Mouse (Mus musculus) MEL (cell line): Measurements from ENCODE around the gene Mrps23. TPM values are rescaled to one million over a fixed set of nuclear protein-coding genes. Genes with fewer than 3 reads are reported as not detected.

Experiments used
- DNase-seq: peaks from one replicate; pipeline ENCODE4 v3.0.0; 2011; ENCODE audit warnings: low read depth, low spot score
- H3K27ac ChIP-seq: 2 replicates; pipeline ENCODE4 v1.5.1; 2012; ENCODE audit warnings: low read depth, mild to moderate bottlenecking, control low read depth, low read length, moderate library complexity; ENCODE audit not compliant: control insufficient read depth
- H3K27me3 ChIP-seq, 2 experiments: fragments of 150-350 bp in 1 of 2; sonication (generic) in 1 of 2; 2 replicates each; pipeline ENCODE4 v1.6.1; 2012; ENCODE audit warnings: low read length in 2 of 2, mild to moderate bottlenecking in 2 of 2, improper control_type of control experiment in 1 of 2, moderate library complexity in 1 of 2; ENCODE audit not compliant: insufficient read depth in 2 of 2, control insufficient read depth in 1 of 2
- H3K36me3 ChIP-seq, 2 experiments: 2 replicates each; pipeline ENCODE4 v1.6.1; 2012 to 2014; ENCODE audit warnings: low read length in 2 of 2, improper control_type of control experiment in 1 of 2, inconsistent platforms in 1 of 2, mild to moderate bottlenecking in 1 of 2; ENCODE audit not compliant: insufficient read depth in 2 of 2, control insufficient read depth in 1 of 2
- H3K4me1 ChIP-seq, 2 experiments: fragments of 150-350 bp in 1 of 2; sonication (generic) in 1 of 2; 2 replicates each; pipeline ENCODE4 v1.6.1; 2012; ENCODE audit warnings: low read length in 2 of 2, improper control_type of control experiment in 1 of 2, mild to moderate bottlenecking in 1 of 2; ENCODE audit not compliant: insufficient read depth in 2 of 2, control insufficient read depth in 1 of 2
- H3K4me3 ChIP-seq, 2 experiments: fragments of 150-350 bp in 1 of 2; sonication (generic) in 1 of 2; 2 replicates each; pipeline ENCODE4 v1.5.1; 2012; ENCODE audit warnings: low read depth in 2 of 2, low read length in 2 of 2, mild to moderate bottlenecking in 2 of 2, moderate library complexity in 2 of 2, control low read depth in 1 of 2, improper control_type of control experiment in 1 of 2; ENCODE audit not compliant: control insufficient read depth in 1 of 2, insufficient read depth in 1 of 2
- H3K79me2 ChIP-seq: 2 replicates; pipeline ENCODE4 v1.6.1; 2012; ENCODE audit warnings: mild to moderate bottlenecking, low read length, moderate library complexity; ENCODE audit not compliant: control insufficient read depth, poor library complexity, insufficient read depth
- H3K9ac ChIP-seq: 2 replicates; pipeline ENCODE4 v1.6.1; 2012; ENCODE audit warnings: low read depth, mild to moderate bottlenecking, control low read depth, low read length, moderate library complexity; ENCODE audit not compliant: control insufficient read depth, poor library complexity, severe bottlenecking
- H3K9me3 ChIP-seq: fragments of 150-350 bp; sonication (generic); replicated peaks from 2 replicates; pipeline ENCODE4 v1.6.1; 2012; ENCODE audit warnings: mild to moderate bottlenecking, low read length, improper control_type of control experiment, moderate library complexity; ENCODE audit not compliant: insufficient read depth
- CTCF ChIP-seq, 3 experiments: IDR thresholded peaks in 2 of 3; conservative IDR thresholded peaks in 1 of 3; 2 replicates each; pipeline ENCODE4 v1.5.1; 2011 to 2012; ENCODE audit warnings: low read length in 3 of 3, low read depth in 2 of 3, mild to moderate bottlenecking in 2 of 3, improper control_type of control experiment in 1 of 3, inconsistent platforms in 1 of 3, mixed read lengths in 1 of 3, moderate library complexity in 1 of 3; ENCODE audit not compliant: control insufficient read depth in 1 of 3, insufficient read depth in 1 of 3, poor library complexity in 1 of 3, severe bottlenecking in 1 of 3
- ELF1 ChIP-seq: IDR thresholded peaks from 2 replicates; pipeline ENCODE4 v1.6.1; 2014; ENCODE audit warnings: low read depth, mild to moderate bottlenecking, inconsistent platforms, low read length, improper control_type of control experiment, moderate library complexity
- EP300 ChIP-seq, 2 experiments: IDR thresholded peaks; 2 replicates each; pipeline ENCODE4 v1.6.1; 2011; ENCODE audit warnings: improper control_type of control experiment in 2 of 2, low read length in 2 of 2, low read depth in 1 of 2, mild to moderate bottlenecking in 1 of 2
- ETS1 ChIP-seq: IDR thresholded peaks from 2 replicates; pipeline ENCODE4 v1.6.1; 2012; ENCODE audit warnings: low read depth, mild to moderate bottlenecking, inconsistent platforms, low read length, improper control_type of control experiment, moderate library complexity
- GABPA ChIP-seq: IDR thresholded peaks from 2 replicates; pipeline ENCODE4 v1.6.1; 2012; ENCODE audit warnings: low read depth, mild to moderate bottlenecking, inconsistent platforms, low read length, improper control_type of control experiment, moderate library complexity
- JUND ChIP-seq: IDR thresholded peaks from 2 replicates; pipeline ENCODE4 v1.6.1; 2011; ENCODE audit warnings: low read depth, mild to moderate bottlenecking, improper control_type of control experiment, low read length
- KAT2A ChIP-seq: conservative IDR thresholded peaks from 2 replicates; pipeline ENCODE4 v1.6.1; 2012; ENCODE audit warnings: low read depth, low read length, improper control_type of control experiment, inconsistent platforms
- MAFK ChIP-seq: IDR thresholded peaks from 2 replicates; pipeline ENCODE4 v1.6.1; 2011; ENCODE audit warnings: low read depth, mild to moderate bottlenecking, low read length, improper control_type of control experiment, borderline replicate concordance
- MAX ChIP-seq: IDR thresholded peaks from 2 replicates; pipeline ENCODE4 v1.6.1; 2011; ENCODE audit warnings: low read length, improper control_type of control experiment
- MAZ ChIP-seq: IDR thresholded peaks from 2 replicates; pipeline ENCODE4 v1.6.1; 2012; ENCODE audit warnings: low read depth, mild to moderate bottlenecking, inconsistent platforms, low read length, improper control_type of control experiment
- MYB ChIP-seq: IDR thresholded peaks from 2 replicates; pipeline ENCODE4 v1.6.1; 2011; ENCODE audit warnings: mild to moderate bottlenecking, low read depth, low read length, improper control_type of control experiment
- MYC ChIP-seq: IDR thresholded peaks from 2 replicates; pipeline ENCODE4 v1.6.1; 2011; ENCODE audit warnings: low read depth, mild to moderate bottlenecking, low read length, improper control_type of control experiment, moderate library complexity
- POLR2A ChIP-seq, 2 experiments: IDR thresholded peaks; 2 replicates each; pipeline ENCODE4 v1.6.1; 2011 to 2012; ENCODE audit warnings: low read length in 2 of 2, mild to moderate bottlenecking in 2 of 2, control low read depth in 1 of 2, improper control_type of control experiment in 1 of 2, low read depth in 1 of 2, moderate library complexity in 1 of 2; ENCODE audit not compliant: control insufficient read depth in 1 of 2, insufficient read depth in 1 of 2, poor library complexity in 1 of 2
- POLR2AphosphoS2 ChIP-seq: IDR thresholded peaks from 2 replicates; pipeline ENCODE4 v1.6.1; 2011; ENCODE audit warnings: low read length, improper control_type of control experiment
- SIN3A ChIP-seq: IDR thresholded peaks from 2 replicates; pipeline ENCODE4 v1.6.1; 2012; ENCODE audit warnings: low read length, improper control_type of control experiment, inconsistent platforms
- TBP ChIP-seq: IDR thresholded peaks from 2 replicates; pipeline ENCODE4 v1.8.0; 2011; ENCODE audit warnings: low read depth, low read length, improper control_type of control experiment
- TCF12 ChIP-seq: IDR thresholded peaks from 2 replicates; pipeline ENCODE4 v1.6.1; 2014; ENCODE audit warnings: low read depth, mild to moderate bottlenecking, inconsistent platforms, low read length, improper control_type of control experiment, moderate library complexity
- UBTF ChIP-seq: IDR thresholded peaks from 2 replicates; pipeline ENCODE4 v1.6.1; 2012; ENCODE audit warnings: low read depth, mild to moderate bottlenecking, inconsistent platforms, low read length, improper control_type of control experiment, moderate library complexity, borderline replicate concordance; ENCODE audit not compliant: insufficient read depth
- USF1 ChIP-seq: IDR thresholded peaks from 2 replicates; pipeline ENCODE4 v1.6.1; 2014; ENCODE audit warnings: low read depth, mild to moderate bottlenecking, inconsistent platforms, low read length, improper control_type of control experiment, moderate library complexity
- ZMIZ1 ChIP-seq: IDR thresholded peaks from 2 replicates; pipeline ENCODE4 v1.6.1; 2012; ENCODE audit warnings: low read depth, mild to moderate bottlenecking, inconsistent platforms, low read length, improper control_type of control experiment, moderate library complexity
- polyA plus RNA-seq, 2 experiments: library from polyadenylated mRNA; stranded (reverse) in 1 of 2; unstranded in 1 of 2; fragments of >175 nt in 1 of 2; fragments of >200 nt in 1 of 2; gene quantifications; 2 replicates each; pipeline versions ENCODE4 v1.2.1 to v1.2.4; 2012; ENCODE audit warnings: low replicate concordance in 2 of 2, low read depth in 1 of 2; ENCODE audit not compliant: insufficient read length in 2 of 2, insufficient read depth in 1 of 2, missing spikeins in 1 of 2
- total RNA-seq: library from RNA; depleted of rRNA; stranded (reverse); fragments of 300-350 nt; gene quantifications from 2 replicates; pipeline ENCODE4 v1.2.3, GENCODE M21; 2012

Gene Mrps23
- total and polyA plus RNA-seq, 3 experiments, result 190 to 381 TPM; not detected in 1

GRCm38 (mm10) chr11:88155998-88156397, 48.2 kb upstream of the Mrps23 start:
- H3K9ac ChIP-seq, result no peak overlapping the region
- H3K9me3 ChIP-seq, result no peaks in the 10 kb centered on the region
- H3K4me3 ChIP-seq, result no peak overlapping the region
- DNase-seq, result no peak
- H3K4me1 ChIP-seq, result peaks cover 0 to 4% of the 10 kb centered on the region in 2 experiments; a peak in 2 of 4 replicates
- no peak overlapping the region for H3K27ac ChIP-seq
- H3K79me2 ChIP-seq, result no peaks in the 10 kb centered on the region; the same call in 1 of the 2 replicates
- H3K36me3 ChIP-seq, result no peaks in the 10 kb centered on the region
- peaks cover 0 to 2% of the 10 kb centered on the region in 2 experiments; a peak in 2 of 4 replicates for H3K27me3 ChIP-seq
- TF ChIP-seq ELF1 (no peak), KAT2A (no peak), CTCF (IDR thresholded peaks at IDR 0.05 in 2 of 3, conservative IDR thresholded peaks at IDR 0.05 in 1 of 3; ENCODE audit: control insufficient read depth in 1 of 3, insufficient read depth in 1 of 3, low read depth in 2 of 3, low read length in 3 of 3, poor library complexity in 1 of 3, severe bottlenecking in 1 of 3) (no peak), EP300 (IDR thresholded peaks at IDR 0.05; ENCODE audit: low read depth in 1 of 2, low read length in 2 of 2) (no peak), UBTF (no peak), MAX (no peak), GABPA (no peak), SIN3A (no peak), MAFK (no peak)

- Histone ChIP-seq H3K4me3 (no peak overlapping the region), H3K9me3 (no peaks in the 10 kb centered on the region)
Observed at GRCm38 (mm10) chr11:88156403-88156802, 47.8 kb upstream of the Mrps23 start.

More at GRCm38 (mm10) chr11:88156403-88156802, 47.8 kb upstream of the Mrps23 start:
- Histone ChIP-seq H3K79me2 (no peaks in the 10 kb centered on the region; the same call in 1 of the 2 replicates), H3K9ac (no peak overlapping the region), H3K27ac (no peak overlapping the region), H3K27me3 (peaks cover 0 to 2% of the 10 kb centered on the region in 2 experiments; a peak in 2 of 4 replicates), H3K4me1 (peaks cover 0 to 2% of the 10 kb centered on the region in 2 experiments; a peak in 2 of 4 replicates), H3K36me3 (no peaks in the 10 kb centered on the region)
- TF ChIP-seq ZMIZ1 (no peak), GABPA (no peak), KAT2A (no peak), POLR2AphosphoS2 (no peak), TCF12 (no peak), MAX (no peak), USF1 (no peak), EP300 (IDR thresholded peaks at IDR 0.05; ENCODE audit: low read depth in 1 of 2, low read length in 2 of 2) (no peak), MYC (no peak), JUND (no peak), CTCF (IDR thresholded peaks at IDR 0.05 in 2 of 3, conservative IDR thresholded peaks at IDR 0.05 in 1 of 3; ENCODE audit: control insufficient read depth in 1 of 3, insufficient read depth in 1 of 3, low read depth in 2 of 3, low read length in 3 of 3, poor library complexity in 1 of 3, severe bottlenecking in 1 of 3) (no peak), MAZ (no peak), MYB (no peak), ETS1 (no peak), POLR2A (IDR thresholded peaks at IDR 0.05; ENCODE audit: control insufficient read depth in 1 of 2, insufficient read depth in 1 of 2, low read depth in 1 of 2, low read length in 2 of 2, poor library complexity in 1 of 2) (no peak), TBP (no peak)
- DNase-seq, result no peak
